Mouse (Mus musculus) cortical plate, adult 2 months (tissue): ENCODE measurements around the gene Rnf32.

Source experiments
- CTCF ChIP-seq: fragments of 200-500 bp; IDR thresholded peaks from 2 replicates; pipeline ENCODE4 v1.5.1; 2011; ENCODE audit warnings: mild to moderate bottlenecking, control low read depth, low read length; ENCODE audit not compliant: insufficient read depth; ENCODE audit errors: extremely low read depth
- POLR2A ChIP-seq: fragments of 200-500 bp; IDR thresholded peaks from 2 replicates; pipeline ENCODE4 v1.6.1; 2011; ENCODE audit warnings: mild to moderate bottlenecking, low read length, control low read depth; ENCODE audit not compliant: insufficient read depth; ENCODE audit errors: extremely low read depth

GRCm38 (mm10) chr5:29244769-29245168 is 49.0 kb downstream of the Rnf32 start:
- no peak for TF ChIP-seq POLR2A
- no peak for TF ChIP-seq CTCF
